ENCODE assay signal across 8 mouse cellular contexts in genomic region chr11:69621571-69622268, GRCm38 (mm10). TPM values are rescaled to one million over a fixed set of nuclear protein-coding genes. Genes with fewer than 3 reads are reported as not detected.
DNase-seq lines count a peak whose midpoint lies in the region; ATAC-seq and TF ChIP-seq lines count a peak whose summit lies in the region.

Gene Sat2, plus strand, starts transcription at chr11:69622024.

- DNase-seq in left cerebral cortex, postnatal 10 days (ENCODE audit: extremely low spot score in 1 of 2, low spot score in 2 of 2): peak in 1 of 2 experiments; percentile 71
- DNase-seq in left cerebral cortex, adult 9 months (ENCODE audit: low spot score in 2 of 2): no peak
- DNase-seq in cerebellum, adult 9-11 months: peak; percentile 72
- DNase-seq in gastrocnemius, postnatal 10 days: peak; percentile 64
- DNase-seq in limb, embryonic 14.5 days (ENCODE audit: low spot score): peak; percentile 83
- DNase-seq in neural tube, embryonic 10.5 days (ENCODE audit: extremely low spot score, low spot score): peak; percentile 79
- DNase-seq in thymus, postnatal 14 days: no peak

- H3K4me2 ChIP-seq in hindbrain, embryonic 16.5 days (ENCODE audit: low read length): peak within 1 kb of the TSS; percentile 83
- peak within 1 kb of the TSS; percentile 75 for H3K4me2 ChIP-seq in limb, embryonic 14.5 days (replicated peaks; ENCODE audit: low read depth, low read length, severe bottlenecking)

- peak; percentile 92 for ATAC-seq in hindbrain, embryonic 16.5 days
- peak; percentile 87 for ATAC-seq in limb, embryonic 14.5 days (ENCODE audit: low FRiP score, low read depth)

- no peaks in the 10 kb centered on the region for H3K36me3 ChIP-seq in hindbrain, embryonic 16.5 days (ENCODE audit: control insufficient read depth, insufficient read depth, low read length)
- no peaks in the 10 kb centered on the region for H3K36me3 ChIP-seq in limb, embryonic 14.5 days (ENCODE audit: control insufficient read depth, insufficient read depth, low read length)

- peak within 1 kb of the TSS; percentile 80 for H3K9ac ChIP-seq in hindbrain, embryonic 16.5 days (ENCODE audit: low read depth, low read length)
- H3K9ac ChIP-seq in limb, embryonic 14.5 days (ENCODE audit: low read depth, low read length, severe bottlenecking): peak within 1 kb of the TSS; percentile 69

- H3K27ac ChIP-seq in hindbrain, embryonic 16.5 days (ENCODE audit: low read depth, low read length): peak within 1 kb of the TSS; percentile 81
- H3K27ac ChIP-seq in limb, embryonic 14.5 days (replicated peaks; ENCODE audit: low read depth, low read length): peak within 1 kb of the TSS; percentile 2; the same call in 1 of the 2 replicates

- peak within 1 kb of the TSS; percentile 59 for H3K4me3 ChIP-seq in hindbrain, embryonic 16.5 days (ENCODE audit: low read length)
- peak within 1 kb of the TSS; percentile 51 for H3K4me3 ChIP-seq in limb, embryonic 14.5 days (replicated peaks; ENCODE audit: low read length)

- H3K27me3 ChIP-seq in hindbrain, embryonic 16.5 days (replicated peaks; ENCODE audit: control insufficient read depth, insufficient read depth, low read length): no peaks in the 10 kb centered on the region
- H3K27me3 ChIP-seq in limb, embryonic 14.5 days (ENCODE audit: control insufficient read depth, insufficient read depth, low read length): no peaks in the 10 kb centered on the region

- intact Hi-C loops in left cerebral cortex, postnatal 10 days (cut with DNase I): no loop called here

- 0 out of 2 replicates have a peak, but pooled peaks have one; percentile 21 for TF ChIP-seq POLR2A in limb, embryonic 14.5 days (IDR thresholded peaks at IDR 0.05; ENCODE audit: borderline replicate concordance, extremely low read depth, insufficient read depth, insufficient read length)

- H3K4me1 ChIP-seq in hindbrain, embryonic 16.5 days (ENCODE audit: control insufficient read depth, insufficient read depth, low read depth, low read length): peaks cover 9% of the 10 kb centered on the region
- 0 out of 2 replicates have a peak, but pooled peaks cover 7% of the 10 kb centered on the region for H3K4me1 ChIP-seq in limb, embryonic 14.5 days (ENCODE audit: control insufficient read depth, insufficient read depth, low read length)

- 0% methylated on average over 20 of the region's 20 CpGs for WGBS in hindbrain, embryonic 16.5 days
- WGBS in limb, embryonic 14.5 days: 1% methylated on average over 20 of the region's 20 CpGs

- H3K9me3 ChIP-seq in hindbrain, embryonic 16.5 days (ENCODE audit: control insufficient read depth, low read length): no peaks in the 10 kb centered on the region
- H3K9me3 ChIP-seq in limb, embryonic 14.5 days (ENCODE audit: control insufficient read depth, low read length): no peaks in the 10 kb centered on the region

RNA-seq across cellular contexts. Expression of gene Sat2, which starts in this region (rescaled TPM):
- 10 to 100 TPM; 12.7 to 15.2 TPM for total RNA-seq in left cerebral cortex, postnatal 10 days (2021)
- total RNA-seq in gastrocnemius, postnatal 10 days (2021): 1 to 10 TPM; 5.6 to 5.7 TPM
- polyA plus RNA-seq in hindbrain, embryonic 16.5 days (2015; fragmentation: Nextera tagmentation; extraction: Ambion mirVana): 22.6 and 26.2 TPM in 2 replicates
- polyA plus RNA-seq in limb, embryonic 14.5 days (2012; rRNA removed): 14.2 and 21.1 TPM in 2 replicates
- 16.5 and 20.1 TPM in 2 replicates for polyA plus RNA-seq in limb, embryonic 14.5 days (2014; fragmentation: Nextera tagmentation; extraction: Ambion mirVana)

Comparison
In these comparisons a context has a peak if more than half of its experiments do, and no peak if none do; other contexts are left out.
1. DNase-seq: peak in cerebellum, adult 9-11 months (single experiment), gastrocnemius, postnatal 10 days (single experiment), limb, embryonic 14.5 days (single experiment) and neural tube, embryonic 10.5 days (single experiment); none in left cerebral cortex, adult 9 months (0 of 2) and thymus, postnatal 14 days (single experiment).